Mouse (Mus musculus) small intestine, adult 2 months (tissue): ENCODE results near the gene Hadh.

Experiments
- CTCF ChIP-seq: fragments of 200-500 bp; IDR thresholded peaks from 2 replicates; pipeline ENCODE4 v1.5.1; 2012; ENCODE audit warnings: low read depth, mild to moderate bottlenecking, control low read depth, inconsistent platforms, low read length, moderate library complexity, mixed read lengths; ENCODE audit not compliant: insufficient replicate concordance, insufficient read length; ENCODE audit errors: extremely low read depth
- POLR2A ChIP-seq: fragments of 200-500 bp; IDR thresholded peaks from 2 replicates; pipeline ENCODE4 v1.6.1; 2012; ENCODE audit warnings: low read depth, mild to moderate bottlenecking, control low read depth, inconsistent platforms, low read length, moderate library complexity

DNA sequence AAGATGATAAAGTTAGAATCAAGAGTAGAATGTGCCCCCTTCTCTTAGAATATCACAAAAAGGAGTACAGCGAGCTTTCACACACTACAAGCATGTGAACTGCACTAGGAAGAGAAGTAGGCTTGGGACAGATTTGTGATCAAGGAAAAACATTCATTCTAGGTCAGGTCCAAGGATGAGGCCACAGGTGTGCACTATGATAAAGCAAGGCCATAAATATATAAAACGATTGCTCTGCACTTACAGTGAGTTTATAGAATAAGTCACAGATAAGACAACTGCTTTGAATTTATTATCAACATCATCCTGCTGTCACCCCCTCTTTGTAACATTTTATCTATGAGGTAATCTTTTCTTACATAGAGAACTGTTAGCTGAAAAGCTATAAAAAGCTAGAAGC lies 20.4 kb upstream of the Hadh start:
- TF ChIP-seq CTCF (no peak), POLR2A (no peak)
